Mouse (Mus musculus) hindbrain, embryonic 13.5 days (tissue): ENCODE results near the gene 1600002K03Rik. TPM values are rescaled to one million over a fixed set of nuclear protein-coding genes. Genes with fewer than 3 reads are reported as not detected.
"Not testable (repeated sequence)": the region's sequence is repeated elsewhere in the genome, so short reads cannot be mapped to it uniquely, and the experiment has no call there.

Experiments
- ATAC-seq: fragments of 200-750 bp; cut with Nextera tagmentation; 2 replicates; pipeline ENCODE4 v1.8.0; 2017; ENCODE audit warnings: moderate TSS enrichment; ENCODE audit not compliant: low FRiP score
- H3K27ac ChIP-seq: fragments of 300-500 bp; sonication (generic); 2 replicates; pipeline ENCODE4 v1.5.1; 2015; ENCODE audit warnings: inconsistent platforms, mild to moderate bottlenecking, moderate library complexity
- H3K27me3 ChIP-seq: fragments of 300-500 bp; sonication (generic); 2 replicates; pipeline ENCODE4 v1.6.1; 2015; ENCODE audit warnings: mild to moderate bottlenecking, inconsistent platforms
- H3K36me3 ChIP-seq: fragments of 300-500 bp; sonication (generic); 2 replicates; pipeline ENCODE4 v1.6.1; 2015; ENCODE audit warnings: mild to moderate bottlenecking, inconsistent platforms
- H3K4me1 ChIP-seq: fragments of 300-500 bp; sonication (generic); replicated peaks from 2 replicates; pipeline ENCODE4 v1.6.1; 2015; ENCODE audit warnings: inconsistent platforms
- H3K4me2 ChIP-seq: fragments of 300-500 bp; sonication (generic); 2 replicates; pipeline ENCODE4 v1.6.1; 2015; ENCODE audit warnings: inconsistent platforms, mild to moderate bottlenecking, moderate library complexity
- H3K4me3 ChIP-seq: fragments of 300-500 bp; sonication (generic); 2 replicates; pipeline ENCODE4 v1.5.1; 2015; ENCODE audit warnings: mild to moderate bottlenecking, inconsistent platforms
- H3K9ac ChIP-seq: fragments of 300-500 bp; sonication (generic); 2 replicates; pipeline ENCODE4 v1.6.1; 2015; ENCODE audit warnings: mild to moderate bottlenecking, inconsistent platforms
- H3K9me3 ChIP-seq: fragments of 300-500 bp; sonication (generic); 2 replicates; pipeline ENCODE4 v1.6.1; 2016; ENCODE audit warnings: inconsistent platforms
- WGBS: fragments of 180-500 bp; shearing (Covaris S2); methylation state at CpG from one replicate; pipeline ENCODE4 v1.1.7; 2015; 5-methylcytosine and 5-hydroxymethylcytosine counted together
- polyA plus RNA-seq: library from polyadenylated mRNA; unstranded; fragments of >200 nt; fragmentation: Nextera tagmentation; extraction: Ambion mirVana; gene quantifications from 2 replicates; pipeline ENCODE4 v1.2.1, GENCODE M21; 2015

1600002K03Rik gene
- polyA plus RNA-seq, 1 experiment from 2014 or later, result 14.1 TPM

DNA sequence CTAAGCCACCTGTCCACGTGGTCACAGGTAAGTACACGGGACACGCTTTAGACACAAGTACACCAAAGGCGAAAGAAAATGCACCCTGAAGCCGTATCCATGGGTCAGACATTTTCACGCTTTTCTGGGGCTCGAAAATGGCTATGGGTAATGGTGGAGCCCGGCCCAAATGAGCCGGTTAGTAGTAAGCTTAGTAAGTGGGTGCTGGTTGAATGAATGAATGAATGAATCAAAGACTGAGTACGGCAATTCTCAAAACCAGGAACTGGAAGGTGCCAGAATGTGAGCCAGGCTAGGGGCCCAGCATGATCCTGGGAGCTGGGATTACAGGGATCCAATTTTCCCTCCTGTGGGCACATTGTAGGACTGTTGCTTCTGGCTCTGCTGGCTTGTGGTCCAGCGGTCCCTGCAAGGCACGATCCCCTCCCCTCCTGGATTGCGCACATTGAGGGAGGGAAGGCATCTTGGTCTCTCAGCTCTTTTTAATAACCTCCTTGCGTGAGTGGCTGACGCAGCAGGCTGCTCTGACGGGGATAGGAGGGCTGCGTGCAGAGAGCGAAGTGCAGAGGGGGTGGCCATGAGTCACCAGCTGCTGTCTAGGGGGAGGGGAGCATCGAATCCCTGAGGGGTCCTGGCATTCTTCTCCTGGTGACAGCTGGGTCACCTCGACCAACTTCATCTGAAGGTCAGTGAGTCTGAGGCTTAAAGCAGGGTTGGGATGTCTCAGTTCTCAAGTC lies 7.2 kb upstream of the 1600002K03Rik start, which contains the start of gene Cirbp:
Cirbp (plus strand) TSS at position 594 of the 737 bp plus-strand sequence.
- Histone ChIP-seq H3K9me3 (no peaks in the 10 kb centered on the region), H3K9ac (peak within 1 kb of the TSS; percentile 75), H3K4me3 (peak within 1 kb of the TSS; percentile 91), H3K4me2 (peak within 1 kb of the TSS; percentile 75), H3K4me1 (peaks cover 69% of the 10 kb centered on the region), H3K27me3 (0 out of 2 replicates have a peak, but pooled peaks cover 5% of the 10 kb centered on the region), H3K36me3 (peaks cover 10% of the 10 kb centered on the region), H3K27ac (peak within 1 kb of the TSS; percentile 100)
- WGBS, result 15% methylated on average over 20 of the region's 20 CpGs
- ATAC-seq, result no peak

DNA sequence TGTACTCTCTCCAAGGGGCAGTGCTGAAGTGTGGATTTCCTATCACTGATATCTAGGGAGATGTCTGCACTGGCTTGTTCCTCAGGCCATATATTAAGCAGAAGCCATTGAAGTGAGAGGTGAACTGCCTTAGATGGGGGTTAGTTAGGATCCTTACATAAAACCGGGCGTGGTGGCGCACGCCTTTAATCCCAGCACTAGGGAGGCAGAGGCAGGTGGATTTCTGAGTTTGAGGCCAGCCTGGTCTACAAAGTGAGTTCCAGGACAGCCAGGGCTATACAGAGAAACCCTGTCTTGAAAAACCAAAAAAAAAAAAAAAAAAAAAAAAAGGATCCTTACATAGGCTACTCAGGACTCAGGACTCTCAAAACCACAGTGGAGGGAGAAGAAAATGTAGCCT lies 6.6 kb upstream of the 1600002K03Rik start:
- Histone ChIP-seq H3K9ac (peak overlapping the region; percentile 75), H3K4me2 (peak overlapping the region; percentile 75), H3K36me3 (peaks cover 15% of the 10 kb centered on the region), H3K4me3 (peak overlapping the region; percentile 42), H3K4me1 (peaks cover 67% of the 10 kb centered on the region), H3K27ac (peak overlapping the region; percentile 100)
- 82% methylated on average over 4 of the region's 4 CpGs for WGBS
- not testable (repeated sequence) for H3K9me3 ChIP-seq, H3K27me3 ChIP-seq, ATAC-seq

DNA sequence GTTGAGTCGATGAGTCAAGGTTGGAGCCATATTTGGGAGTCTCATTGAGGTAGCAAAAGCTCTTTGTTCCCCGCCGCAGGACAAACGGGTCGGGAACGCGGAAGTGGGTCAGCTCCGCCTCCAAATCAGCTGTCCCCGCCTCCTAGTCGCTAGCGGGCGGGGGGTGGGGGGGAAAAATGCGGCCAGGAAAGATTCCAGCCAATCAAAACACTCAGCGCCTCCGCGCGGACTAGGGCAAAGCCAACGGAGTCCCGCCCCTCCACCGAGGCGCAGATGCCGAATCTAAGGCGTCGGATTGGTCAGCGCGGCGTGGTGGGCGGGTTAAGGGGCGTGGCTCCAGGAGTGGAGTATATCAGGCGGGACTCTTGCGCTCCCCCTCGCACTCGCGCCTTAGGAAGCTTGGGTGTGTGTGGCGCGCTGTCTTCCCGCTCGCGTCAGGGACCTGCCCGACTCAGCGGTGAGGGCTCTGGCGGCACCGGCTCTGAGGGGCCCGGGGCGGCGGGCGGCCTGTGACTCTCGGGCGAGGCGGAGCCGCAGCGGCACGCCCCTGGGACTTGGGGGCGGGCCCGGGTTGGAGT lies 5.2 kb upstream of the 1600002K03Rik start:
- H3K9ac ChIP-seq, result peak overlapping the region; percentile 100
- peaks cover 73% of the 10 kb centered on the region for H3K4me1 ChIP-seq
- H3K9me3 ChIP-seq, result no peaks in the 10 kb centered on the region
- peaks cover 28% of the 10 kb centered on the region for H3K36me3 ChIP-seq
- H3K27me3 ChIP-seq, result 0 out of 2 replicates have a peak, but pooled peaks cover 5% of the 10 kb centered on the region
- peak overlapping the region; percentile 74 for H3K4me2 ChIP-seq
- ATAC-seq, result peak; percentile 90
- under 1% methylated on average over 55 of the region's 55 CpGs for WGBS
- H3K4me3 ChIP-seq, result peak overlapping the region; percentile 91
- H3K27ac ChIP-seq, result peak overlapping the region; percentile 100

DNA sequence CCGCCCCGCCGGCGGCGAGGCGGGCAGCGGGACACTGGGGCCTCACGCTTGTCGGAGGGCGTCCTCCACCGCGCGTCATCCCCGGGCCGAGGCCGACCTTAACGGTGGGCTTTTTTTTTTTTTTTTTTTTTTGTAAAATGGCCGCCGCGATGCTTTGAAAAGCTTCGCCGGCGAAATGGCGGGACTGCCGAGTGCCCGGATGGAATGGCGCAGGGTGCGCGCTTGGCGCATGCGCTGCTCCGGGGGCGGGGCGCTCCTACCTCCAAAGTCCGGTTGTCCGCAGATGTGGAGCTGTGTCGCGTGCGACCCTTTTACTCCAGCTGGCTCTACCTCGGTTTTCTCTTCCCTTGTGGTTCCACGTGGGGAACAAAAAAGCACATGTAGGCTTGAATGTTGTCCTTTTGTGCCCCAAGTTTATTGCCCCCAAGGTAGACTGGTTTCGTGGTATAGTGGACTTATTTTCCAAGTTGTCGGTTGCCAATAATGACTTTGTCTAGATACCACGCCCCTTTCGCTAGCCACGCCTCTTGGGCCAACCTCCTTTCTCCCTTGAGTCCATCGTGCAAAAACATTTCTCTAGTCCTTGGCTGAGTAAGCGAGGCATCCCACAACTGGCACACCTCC lies 4.6 kb upstream of the 1600002K03Rik start:
- peak; percentile 38 for ATAC-seq
- Histone ChIP-seq H3K4me3 (peak overlapping the region; percentile 91), H3K36me3 (peaks cover 28% of the 10 kb centered on the region), H3K27ac (peak overlapping the region; percentile 100), H3K9ac (peak overlapping the region; percentile 100), H3K4me1 (peaks cover 77% of the 10 kb centered on the region), H3K4me2 (peak overlapping the region; percentile 74), H3K9me3 (no peaks in the 10 kb centered on the region), H3K27me3 (0 out of 2 replicates have a peak, but pooled peaks cover under 1% of the 10 kb centered on the region)
- under 1% methylated on average over 42 of the region's 48 CpGs for WGBS

DNA sequence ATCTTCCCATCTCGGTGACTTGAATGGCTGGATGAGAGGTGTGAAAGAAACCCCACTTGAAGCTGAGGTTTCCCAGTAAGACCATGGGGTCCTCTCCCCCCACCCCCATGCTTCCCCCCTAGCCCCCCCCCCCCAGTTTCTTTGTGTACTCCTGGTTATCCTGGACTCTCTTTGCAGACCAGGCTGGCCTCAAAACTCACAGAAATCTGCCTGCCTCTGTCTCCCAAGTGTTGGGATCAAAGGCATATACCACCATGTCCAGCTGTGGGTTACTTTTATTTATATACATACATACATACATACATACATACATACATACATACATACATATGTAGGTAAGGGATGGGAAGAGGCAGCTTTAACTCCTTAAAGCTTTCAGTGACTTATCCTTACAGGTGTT lies 3.7 kb upstream of the 1600002K03Rik start:
- peak overlapping the region; percentile 100 for H3K27ac ChIP-seq
- H3K4me1 ChIP-seq, result peaks cover 77% of the 10 kb centered on the region
- no peaks in the 10 kb centered on the region for H3K27me3 ChIP-seq
- whole genome bisulfite sequencing, result 65% methylated on average over 1 of the region's 1 CpGs
- H3K4me3 ChIP-seq, result peak overlapping the region; percentile 91
- H3K9ac ChIP-seq, result peak overlapping the region; percentile 100
- H3K4me2 ChIP-seq, result peak overlapping the region; percentile 74
- H3K36me3 ChIP-seq, result peaks cover 28% of the 10 kb centered on the region
- H3K9me3 ChIP-seq, result no peaks in the 10 kb centered on the region
- ATAC-seq, result no peak

DNA sequence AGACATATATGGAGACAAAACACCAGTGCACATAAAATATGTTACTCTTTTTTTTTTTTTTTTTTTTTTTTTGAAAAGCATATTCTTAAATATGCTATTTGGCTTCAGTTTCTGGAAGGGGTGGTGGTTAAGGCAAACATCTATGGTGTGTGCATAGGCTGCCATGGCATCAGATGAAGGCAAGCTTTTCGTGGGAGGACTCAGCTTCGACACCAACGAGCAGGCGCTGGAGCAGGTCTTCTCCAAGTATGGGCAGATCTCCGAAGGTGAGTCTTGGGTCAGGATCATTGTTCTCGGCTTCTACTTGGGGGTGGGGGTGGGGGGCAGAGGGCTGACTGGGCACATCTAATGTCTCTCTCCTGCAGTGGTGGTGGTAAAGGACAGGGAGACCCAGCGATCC lies 3.1 kb upstream of the 1600002K03Rik start:
- Histone ChIP-seq H3K9me3 (no peaks in the 10 kb centered on the region), H3K4me2 (no peak overlapping the region; the same call in 1 of the 2 replicates), H3K4me3 (peak overlapping the region; percentile 91; the same call in 1 of the 2 replicates), H3K4me1 (peaks cover 73% of the 10 kb centered on the region), H3K36me3 (peaks cover 30% of the 10 kb centered on the region), H3K27ac (no peak overlapping the region), H3K9ac (peak overlapping the region; percentile 100), H3K27me3 (no peaks in the 10 kb centered on the region)
- no peak for ATAC-seq
- WGBS, result 95% methylated on average over 7 of the region's 7 CpGs

DNA sequence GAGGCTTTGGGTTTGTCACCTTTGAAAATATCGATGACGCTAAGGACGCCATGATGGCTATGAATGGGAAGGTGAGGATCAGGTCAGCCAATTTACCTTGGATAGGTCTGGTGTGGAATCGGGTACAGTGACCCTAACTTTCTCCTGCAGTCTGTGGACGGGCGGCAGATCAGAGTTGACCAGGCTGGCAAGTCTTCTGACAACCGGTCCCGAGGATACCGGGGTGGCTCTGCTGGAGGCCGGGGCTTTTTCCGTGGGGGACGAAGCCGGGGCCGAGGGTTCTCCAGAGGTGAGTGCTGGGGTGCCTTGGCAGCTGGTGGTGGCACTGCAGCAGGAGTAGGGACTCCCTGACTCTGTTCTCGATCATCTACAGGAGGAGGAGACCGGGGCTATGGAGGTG lies 2.7 kb upstream of the 1600002K03Rik start:
- H3K9me3 ChIP-seq, result no peaks in the 10 kb centered on the region
- H3K4me2 ChIP-seq, result peak overlapping the region; percentile 15; the same call in 1 of the 2 replicates
- H3K9ac ChIP-seq, result peak overlapping the region; percentile 51
- peaks cover 73% of the 10 kb centered on the region for H3K4me1 ChIP-seq
- H3K36me3 ChIP-seq, result peaks cover 33% of the 10 kb centered on the region
- H3K27ac ChIP-seq, result 0 out of 2 replicates have a peak overlapping the region, but pooled peaks have one; percentile 18
- no peaks in the 10 kb centered on the region for H3K27me3 ChIP-seq
- H3K4me3 ChIP-seq, result peak overlapping the region; percentile 4; the same call in 1 of the 2 replicates
- 98% methylated on average over 16 of the region's 16 CpGs for WGBS
- no peak for ATAC-seq

DNA sequence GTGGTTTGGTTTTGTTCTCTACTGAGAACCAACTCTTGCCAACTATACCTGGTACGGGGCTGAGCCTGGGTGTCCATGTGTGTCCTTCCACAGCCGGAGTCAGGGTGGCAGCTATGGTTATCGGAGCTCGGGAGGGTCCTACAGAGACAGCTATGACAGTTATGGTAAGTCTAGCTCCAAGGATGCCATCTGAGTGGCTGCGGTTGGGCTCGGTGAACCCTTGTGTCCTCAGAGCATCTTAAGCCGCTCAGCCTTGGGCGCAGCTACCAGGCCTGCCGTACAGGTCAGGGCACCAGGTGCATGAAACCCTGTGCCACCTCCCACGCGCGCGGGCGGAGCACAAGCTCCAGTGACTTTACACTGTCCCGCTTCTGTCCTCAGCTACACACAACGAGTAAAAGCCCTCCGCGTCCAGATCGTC lies 2.1 kb upstream of the 1600002K03Rik start:
- Histone ChIP-seq H3K9me3 (no peaks in the 10 kb centered on the region), H3K4me1 (peaks cover 69% of the 10 kb centered on the region), H3K4me3 (no peak overlapping the region), H3K27ac (0 out of 2 replicates have a peak overlapping the region, but pooled peaks have one; percentile 18), H3K4me2 (peak overlapping the region; percentile 15; the same call in 1 of the 2 replicates), H3K36me3 (peaks cover 33% of the 10 kb centered on the region), H3K27me3 (no peaks in the 10 kb centered on the region), H3K9ac (peak overlapping the region; percentile 51)
- WGBS, result 97% methylated on average over 19 of the region's 19 CpGs
- ATAC-seq, result no peak

DNA sequence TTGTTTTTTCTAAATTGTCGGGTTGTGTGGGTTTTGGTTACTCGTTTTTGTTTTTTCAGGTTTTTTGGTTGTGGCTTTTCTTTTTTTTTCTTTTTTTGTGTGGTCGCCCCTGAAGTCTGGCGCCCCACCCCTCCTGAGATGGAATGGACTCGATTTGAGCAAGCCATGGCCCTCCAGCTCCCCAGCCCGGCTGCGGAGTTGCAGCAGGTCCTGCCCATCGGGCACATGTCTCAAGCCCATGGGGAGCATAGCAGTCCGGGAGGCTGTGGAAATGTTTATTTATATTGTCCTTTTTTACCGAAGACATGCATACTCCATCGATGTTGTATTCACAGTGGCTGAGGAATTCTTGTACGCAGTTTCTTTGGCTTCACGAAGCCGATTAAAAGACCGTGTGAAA lies 1.5 kb upstream of the 1600002K03Rik start:
- 92% methylated on average over 15 of the region's 15 CpGs for WGBS
- Histone ChIP-seq H3K4me1 (peaks cover 69% of the 10 kb centered on the region), H3K27ac (peak overlapping the region; percentile 93; the same call in 1 of the 2 replicates), H3K4me2 (no peak overlapping the region), H3K4me3 (0 out of 2 replicates have a peak overlapping the region, but pooled peaks have one; percentile 7), H3K9ac (peak overlapping the region; percentile 71; the same call in 1 of the 2 replicates), H3K36me3 (peaks cover 33% of the 10 kb centered on the region), H3K9me3 (no peaks in the 10 kb centered on the region), H3K27me3 (no peaks in the 10 kb centered on the region)
- no peak for ATAC-seq

DNA sequence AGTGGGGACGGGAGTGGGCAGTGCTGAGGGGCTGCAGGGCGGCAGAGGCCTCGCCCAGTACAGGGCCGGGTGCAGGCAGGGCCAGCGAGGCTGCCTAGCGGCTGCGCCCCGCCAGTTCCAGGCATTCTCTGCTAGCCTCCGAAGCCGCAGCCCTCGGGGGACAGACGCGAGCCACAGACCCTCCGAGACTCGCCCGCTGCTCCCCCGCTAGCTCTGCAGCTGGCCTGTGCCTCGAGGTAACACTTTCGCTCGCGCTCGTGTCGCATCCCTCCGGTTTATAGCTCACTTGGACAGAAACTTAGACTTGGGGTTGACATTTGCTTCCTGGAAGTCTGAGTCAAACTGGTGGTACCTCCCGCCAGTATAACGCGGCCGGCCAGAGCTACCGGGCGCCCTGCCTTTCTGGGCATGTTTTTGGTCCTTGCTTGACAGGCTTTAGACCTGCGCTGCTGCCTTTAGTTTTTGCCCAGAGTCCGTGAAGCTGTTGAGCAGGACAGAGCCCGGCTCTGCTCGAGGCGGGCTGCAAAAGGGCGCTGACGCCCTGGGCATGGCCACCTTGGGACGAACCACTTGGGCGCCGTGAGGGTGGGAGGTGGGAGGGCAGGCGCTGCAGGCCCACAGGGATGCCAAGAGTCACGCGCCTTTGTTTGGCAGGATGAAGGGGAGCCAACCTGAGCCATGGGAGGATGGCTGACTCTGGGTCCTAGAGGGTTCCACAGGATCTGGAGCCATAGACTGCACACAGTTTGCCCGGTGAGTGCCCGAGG lies 801 bp upstream of the 1600002K03Rik start:
- Histone ChIP-seq H3K4me2 (peak overlapping the region; percentile 61), H3K4me3 (peak overlapping the region; percentile 47; the same call in 1 of the 2 replicates), H3K27me3 (no peaks in the 10 kb centered on the region), H3K9ac (peak overlapping the region; percentile 71), H3K27ac (peak overlapping the region; percentile 93), H3K4me1 (peaks cover 64% of the 10 kb centered on the region), H3K9me3 (no peaks in the 10 kb centered on the region), H3K36me3 (peaks cover 33% of the 10 kb centered on the region)
- WGBS, result 80% methylated on average over 45 of the region's 45 CpGs
- ATAC-seq, result no peak

DNA sequence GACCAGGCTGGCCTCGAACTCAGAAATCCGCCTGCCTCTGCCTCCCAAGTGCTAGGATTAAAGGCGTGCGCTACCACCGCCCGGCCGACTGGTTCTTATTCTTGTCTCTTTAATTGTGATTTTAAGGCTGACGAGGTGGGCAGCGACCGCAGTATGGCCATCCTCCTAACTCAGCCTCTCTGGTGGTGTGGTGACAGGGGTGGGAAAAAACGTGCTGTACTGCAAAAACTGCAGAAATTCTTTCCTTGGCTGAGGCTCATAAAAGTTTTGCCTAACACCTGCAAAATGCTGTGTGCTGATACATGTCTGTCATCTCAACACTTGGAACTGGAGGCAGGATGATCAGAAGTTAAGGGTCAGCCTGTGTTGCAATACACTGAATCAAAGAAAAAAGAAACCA lies 614 bp downstream of the 1600002K03Rik start:
- H3K36me3 ChIP-seq, result peaks cover 33% of the 10 kb centered on the region
- peaks cover 64% of the 10 kb centered on the region for H3K4me1 ChIP-seq
- H3K4me2 ChIP-seq, result peak overlapping the region; percentile 61
- WGBS, result 15% methylated on average over 11 of the region's 11 CpGs
- peak overlapping the region; percentile 47 for H3K4me3 ChIP-seq
- no peaks in the 10 kb centered on the region for H3K9me3 ChIP-seq
- peak overlapping the region; percentile 93 for H3K27ac ChIP-seq
- no peaks in the 10 kb centered on the region for H3K27me3 ChIP-seq
- no peak for ATAC-seq
- peak overlapping the region; percentile 68 for H3K9ac ChIP-seq
